Mouse (Mus musculus) C2C12 (cell line): ENCODE measurements around the gene Cacna2d3. TPM values are rescaled to one million over a fixed set of nuclear protein-coding genes. Genes with fewer than 3 reads are reported as not detected.

ENCODE experiments used
- H3K27me3 ChIP-seq: one replicate; pipeline ENCODE4 v1.6.1; 2011; ENCODE audit not compliant: control insufficient read depth, insufficient read depth, insufficient read length
- H3K36me3 ChIP-seq: one replicate; pipeline ENCODE4 v1.6.1; 2011; ENCODE audit not compliant: control insufficient read depth, insufficient read depth
- H3K4me3 ChIP-seq: one replicate; pipeline ENCODE4 v1.5.1; 2011; ENCODE audit warnings: mild to moderate bottlenecking, control low read depth; ENCODE audit not compliant: poor library complexity, insufficient read depth, severe bottlenecking
- H3K79me2 ChIP-seq: one replicate; pipeline ENCODE4 v1.6.1; 2011; ENCODE audit not compliant: control insufficient read depth, insufficient read depth
- H3K79me3 ChIP-seq: one replicate; pipeline ENCODE4 v1.6.1; 2011; ENCODE audit warnings: low read depth, control low read depth
- H3ac ChIP-seq: one replicate; pipeline ENCODE3; 2011; ENCODE audit warnings: low read depth; ENCODE audit not compliant: control insufficient read depth, insufficient read length
- CEBPB ChIP-seq: IDR thresholded peaks from one replicate; pipeline ENCODE4 v1.6.1; 2011; ENCODE audit warnings: low read depth, mild to moderate bottlenecking, control low read depth, moderate library complexity
- CTCF ChIP-seq: IDR thresholded peaks from one replicate; pipeline ENCODE4 v1.5.1; 2011; ENCODE audit not compliant: control insufficient read depth, insufficient read depth, insufficient read length
- FOSL1 ChIP-seq: IDR thresholded peaks from one replicate; pipeline ENCODE4 v1.8.0; 2011; ENCODE audit warnings: mild to moderate bottlenecking, low read length; ENCODE audit not compliant: poor library complexity, insufficient read depth, severe bottlenecking
- MAX ChIP-seq: IDR thresholded peaks from one replicate; pipeline ENCODE4 v1.6.1; 2011; ENCODE audit warnings: mild to moderate bottlenecking, control low read depth
- MYOD1 ChIP-seq: IDR thresholded peaks from one replicate; pipeline ENCODE4 v1.6.1; 2011; ENCODE audit warnings: low read depth; ENCODE audit not compliant: control insufficient read depth, insufficient read length
- MYOG ChIP-seq: IDR thresholded peaks from one replicate; pipeline ENCODE4 v1.6.1; 2011; ENCODE audit not compliant: control insufficient read depth, insufficient read length; ENCODE audit errors: extremely low read depth
- USF1 ChIP-seq: IDR thresholded peaks from one replicate; pipeline ENCODE4 v1.6.1; 2011; ENCODE audit warnings: low read depth, mild to moderate bottlenecking, control low read depth, moderate library complexity
- polyA plus RNA-seq: library from polyadenylated mRNA; unstranded; fragments of >200 nt; fragmentation: generic; extraction: Trizol; gene quantifications from one replicate; pipeline ENCODE4 v1.2.1, GENCODE M21; 2012; ENCODE audit warnings: missing spikeins

Cacna2d3 gene
- polyA plus RNA-seq, 1 experiment = not detected

DNA sequence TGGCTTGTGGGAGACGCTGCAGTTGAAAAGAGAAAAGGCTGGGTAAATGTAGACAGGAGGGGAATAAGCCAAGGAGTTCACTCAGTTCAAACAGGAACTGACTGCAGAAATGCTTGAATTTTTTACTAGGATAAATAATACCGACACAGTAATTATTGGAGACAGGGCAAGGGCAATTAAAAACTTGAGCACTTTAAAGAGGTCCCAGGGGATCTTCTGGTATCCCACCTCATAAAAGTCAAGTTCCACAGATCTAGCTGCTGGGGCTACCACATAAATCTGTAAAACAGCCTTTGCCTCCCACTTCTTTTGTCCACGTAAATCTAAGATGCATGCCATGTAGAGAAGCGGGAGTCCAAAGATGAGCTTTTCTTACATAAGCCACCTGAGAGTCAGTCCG is 109.2 kb downstream of the Cacna2d3 start:
- no peaks in the 10 kb centered on the region for H3K36me3 ChIP-seq

DNA sequence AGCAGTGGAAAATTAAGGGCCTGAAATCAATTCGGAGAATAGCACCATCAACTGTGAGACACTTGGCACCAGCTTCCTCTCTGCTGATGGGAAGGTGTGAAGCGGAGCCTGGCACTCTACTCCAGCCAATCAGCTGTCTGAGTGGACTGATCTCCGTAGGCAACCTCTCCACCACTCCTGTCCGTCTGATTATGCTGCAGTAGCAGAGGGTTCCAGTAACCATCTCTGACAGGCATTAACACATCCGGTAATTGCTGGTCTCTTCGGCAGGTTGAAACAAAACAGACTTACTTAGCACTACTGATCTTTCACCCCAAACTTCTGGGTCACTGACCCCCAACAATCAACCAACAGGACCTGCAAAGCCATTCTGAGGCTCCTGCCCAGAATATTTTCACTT is 112.9 kb downstream of the Cacna2d3 start:
- Histone ChIP-seq H3K4me3 (no peak overlapping the region), H3ac (no peak overlapping the region), H3K27me3 (no peaks in the 10 kb centered on the region), H3K79me2 (no peaks in the 10 kb centered on the region), H3K36me3 (no peaks in the 10 kb centered on the region), H3K79me3 (no peaks in the 10 kb centered on the region)
- TF ChIP-seq MAX = no peak
- TF ChIP-seq MYOG = no peak
- TF ChIP-seq FOSL1 = no peak
- no peak for TF ChIP-seq MYOD1
- no peak for TF ChIP-seq CTCF
- no peak for TF ChIP-seq USF1
- no peak for TF ChIP-seq CEBPB

More for the DNA sequence above, 109.2 kb downstream of the Cacna2d3 start:
- H3K79me3 ChIP-seq = no peaks in the 10 kb centered on the region
- H3K79me2 ChIP-seq = no peaks in the 10 kb centered on the region
- no peak overlapping the region for H3ac ChIP-seq
- no peak for TF ChIP-seq MYOG
- no peak for TF ChIP-seq MYOD1
- TF ChIP-seq MAX = no peak
- TF ChIP-seq FOSL1 = no peak
- no peaks in the 10 kb centered on the region for H3K27me3 ChIP-seq
- no peak overlapping the region for H3K4me3 ChIP-seq

DNA sequence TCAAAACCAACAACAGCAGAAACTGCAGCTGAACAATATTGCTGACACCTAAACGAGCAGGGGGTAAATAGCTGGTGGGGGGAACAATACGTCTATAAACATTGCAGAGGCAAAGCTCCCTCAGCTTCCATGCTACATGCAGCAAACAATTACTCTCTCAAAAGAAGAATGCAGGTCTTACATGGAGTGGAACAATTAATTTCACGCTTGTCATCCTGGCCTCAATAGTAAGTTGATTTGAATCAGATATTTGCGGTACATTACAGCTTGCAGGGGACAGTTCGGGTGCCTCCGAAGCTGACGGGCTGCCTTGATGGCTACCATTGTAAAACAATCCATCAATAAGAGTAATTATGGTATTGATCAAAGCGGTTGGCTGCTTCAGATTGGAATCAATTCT is 122.2 kb downstream of the Cacna2d3 start:
- H3K27me3 ChIP-seq = no peaks in the 10 kb centered on the region

DNA sequence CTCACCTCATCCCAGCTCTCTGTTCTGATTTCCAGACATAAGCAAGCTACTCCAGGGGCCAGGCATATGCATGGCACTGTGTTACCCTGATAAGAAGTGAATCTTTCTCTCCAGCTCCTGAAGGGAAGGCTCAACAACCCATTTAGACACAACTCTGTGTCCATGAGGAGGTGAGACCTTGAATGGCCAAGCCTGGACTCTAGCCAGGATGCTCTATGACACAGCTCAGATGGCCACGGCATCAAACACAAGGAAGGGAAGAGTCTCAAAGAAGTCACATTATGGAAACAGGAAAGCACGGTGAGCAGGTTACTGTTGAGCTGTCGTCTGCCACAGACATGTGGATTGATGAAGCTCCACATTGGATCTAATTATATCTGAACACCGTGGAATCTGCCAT is 128.8 kb downstream of the Cacna2d3 start:
- Histone ChIP-seq H3K4me3 (no peak overlapping the region), H3K79me2 (no peaks in the 10 kb centered on the region), H3K79me3 (no peaks in the 10 kb centered on the region), H3K36me3 (no peaks in the 10 kb centered on the region), H3ac (no peak overlapping the region), H3K27me3 (no peaks in the 10 kb centered on the region)
- no peak for TF ChIP-seq MYOG
- no peak for TF ChIP-seq MYOD1
- TF ChIP-seq CTCF = no peak
- no peak for TF ChIP-seq USF1
- no peak for TF ChIP-seq MAX
- TF ChIP-seq FOSL1 = no peak
- TF ChIP-seq CEBPB = no peak

More for the DNA sequence above, 122.2 kb downstream of the Cacna2d3 start:
- no peak overlapping the region for H3K4me3 ChIP-seq
- H3K79me3 ChIP-seq = no peaks in the 10 kb centered on the region
- no peaks in the 10 kb centered on the region for H3K36me3 ChIP-seq
- TF ChIP-seq MAX (no peak), MYOD1 (no peak), CTCF (no peak), CEBPB (no peak), FOSL1 (no peak), USF1 (no peak)
- H3ac ChIP-seq = no peak overlapping the region
- H3K79me2 ChIP-seq = no peaks in the 10 kb centered on the region

DNA sequence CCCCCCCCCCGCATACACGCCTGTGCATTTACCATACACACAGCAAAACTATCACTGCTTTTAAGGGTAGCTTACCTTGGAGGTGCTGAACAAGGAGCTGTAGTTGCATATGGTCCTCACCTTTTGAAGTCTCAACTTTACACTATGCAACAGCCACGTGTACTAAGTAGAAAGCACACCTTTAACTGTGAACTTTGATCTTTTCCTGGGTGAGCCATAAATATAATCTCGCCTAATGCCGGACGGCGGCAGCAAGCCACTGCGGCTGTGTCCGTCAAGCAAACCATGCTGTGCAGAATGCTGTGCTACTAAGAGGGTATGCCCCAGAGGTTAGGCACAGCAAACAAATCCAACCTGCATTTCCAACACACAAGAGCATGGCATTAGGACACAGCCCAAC is 132.0 kb downstream of the Cacna2d3 start:
- Histone ChIP-seq H3K79me3 (no peaks in the 10 kb centered on the region), H3ac (no peak overlapping the region)

DNA sequence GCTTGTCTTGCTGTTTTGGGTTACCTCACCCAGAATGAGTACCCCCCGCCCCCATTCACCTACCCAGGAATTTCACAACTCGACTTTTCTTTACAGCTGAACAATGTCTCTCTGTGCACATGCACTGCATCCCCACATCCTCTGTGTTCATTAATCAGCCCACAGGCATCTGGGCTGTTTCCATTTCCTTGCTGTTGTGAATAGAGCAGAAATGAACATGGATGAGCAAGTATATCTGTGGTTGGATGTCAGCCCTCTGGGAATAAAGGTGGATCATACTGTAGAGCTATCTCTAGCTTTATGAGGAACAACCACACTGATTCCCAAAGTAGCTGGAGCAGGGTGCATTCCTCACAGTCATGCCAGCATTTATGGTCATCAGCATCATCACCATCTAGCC is 139.7 kb downstream of the Cacna2d3 start:
- Histone ChIP-seq H3K27me3 (no peaks in the 10 kb centered on the region), H3K79me2 (no peaks in the 10 kb centered on the region), H3K36me3 (no peaks in the 10 kb centered on the region), H3K79me3 (no peaks in the 10 kb centered on the region), H3K4me3 (no peak overlapping the region), H3ac (no peak overlapping the region)
- TF ChIP-seq CTCF (no peak), CEBPB (no peak), MYOG (no peak), FOSL1 (no peak), MYOD1 (no peak), USF1 (no peak), MAX (no peak)

More for the DNA sequence above, 132.0 kb downstream of the Cacna2d3 start:
- Histone ChIP-seq H3K79me2 (no peaks in the 10 kb centered on the region), H3K27me3 (no peaks in the 10 kb centered on the region), H3K36me3 (no peaks in the 10 kb centered on the region), H3K4me3 (no peak overlapping the region)
- TF ChIP-seq USF1 (no peak), MAX (no peak), MYOG (no peak), CEBPB (no peak), FOSL1 (no peak), CTCF (no peak), MYOD1 (no peak)
